Mouse (Mus musculus) MEL (cell line): Measurements from ENCODE around the gene Frem2. TPM values are rescaled to one million over a fixed set of nuclear protein-coding genes. Genes with fewer than 3 reads are reported as not detected.

Experiments used
- DNase-seq: peaks from one replicate; pipeline ENCODE4 v3.0.0; 2011; ENCODE audit warnings: low read depth, low spot score
- H3K27ac ChIP-seq: 2 replicates; pipeline ENCODE4 v1.5.1; 2012; ENCODE audit warnings: low read depth, mild to moderate bottlenecking, control low read depth, low read length, moderate library complexity; ENCODE audit not compliant: control insufficient read depth
- H3K27me3 ChIP-seq, 2 experiments: fragments of 150-350 bp in 1 of 2; sonication (generic) in 1 of 2; 2 replicates each; pipeline ENCODE4 v1.6.1; 2012; ENCODE audit warnings: low read length in 2 of 2, mild to moderate bottlenecking in 2 of 2, improper control_type of control experiment in 1 of 2, moderate library complexity in 1 of 2; ENCODE audit not compliant: insufficient read depth in 2 of 2, control insufficient read depth in 1 of 2
- H3K36me3 ChIP-seq, 2 experiments: 2 replicates each; pipeline ENCODE4 v1.6.1; 2012 to 2014; ENCODE audit warnings: low read length in 2 of 2, improper control_type of control experiment in 1 of 2, inconsistent platforms in 1 of 2, mild to moderate bottlenecking in 1 of 2; ENCODE audit not compliant: insufficient read depth in 2 of 2, control insufficient read depth in 1 of 2
- H3K4me1 ChIP-seq, 2 experiments: fragments of 150-350 bp in 1 of 2; sonication (generic) in 1 of 2; 2 replicates each; pipeline ENCODE4 v1.6.1; 2012; ENCODE audit warnings: low read length in 2 of 2, improper control_type of control experiment in 1 of 2, mild to moderate bottlenecking in 1 of 2; ENCODE audit not compliant: insufficient read depth in 2 of 2, control insufficient read depth in 1 of 2
- H3K4me3 ChIP-seq, 2 experiments: fragments of 150-350 bp in 1 of 2; sonication (generic) in 1 of 2; 2 replicates each; pipeline ENCODE4 v1.5.1; 2012; ENCODE audit warnings: low read depth in 2 of 2, low read length in 2 of 2, mild to moderate bottlenecking in 2 of 2, moderate library complexity in 2 of 2, control low read depth in 1 of 2, improper control_type of control experiment in 1 of 2; ENCODE audit not compliant: control insufficient read depth in 1 of 2, insufficient read depth in 1 of 2
- H3K79me2 ChIP-seq: 2 replicates; pipeline ENCODE4 v1.6.1; 2012; ENCODE audit warnings: mild to moderate bottlenecking, low read length, moderate library complexity; ENCODE audit not compliant: control insufficient read depth, poor library complexity, insufficient read depth
- H3K9ac ChIP-seq: 2 replicates; pipeline ENCODE4 v1.6.1; 2012; ENCODE audit warnings: low read depth, mild to moderate bottlenecking, control low read depth, low read length, moderate library complexity; ENCODE audit not compliant: control insufficient read depth, poor library complexity, severe bottlenecking
- H3K9me3 ChIP-seq: fragments of 150-350 bp; sonication (generic); replicated peaks from 2 replicates; pipeline ENCODE4 v1.6.1; 2012; ENCODE audit warnings: mild to moderate bottlenecking, low read length, improper control_type of control experiment, moderate library complexity; ENCODE audit not compliant: insufficient read depth
- BHLHE40 ChIP-seq: IDR thresholded peaks from 2 replicates; pipeline ENCODE4 v1.6.1; 2012; ENCODE audit warnings: low read depth, mild to moderate bottlenecking, inconsistent platforms, low read length, improper control_type of control experiment, borderline replicate concordance
- CHD2 ChIP-seq: IDR thresholded peaks from 2 replicates; pipeline ENCODE4 v1.6.1; 2011; ENCODE audit warnings: low read length, improper control_type of control experiment
- CTCF ChIP-seq, 3 experiments: IDR thresholded peaks in 2 of 3; conservative IDR thresholded peaks in 1 of 3; 2 replicates each; pipeline ENCODE4 v1.5.1; 2011 to 2012; ENCODE audit warnings: low read length in 3 of 3, low read depth in 2 of 3, mild to moderate bottlenecking in 2 of 3, improper control_type of control experiment in 1 of 3, inconsistent platforms in 1 of 3, mixed read lengths in 1 of 3, moderate library complexity in 1 of 3; ENCODE audit not compliant: control insufficient read depth in 1 of 3, insufficient read depth in 1 of 3, poor library complexity in 1 of 3, severe bottlenecking in 1 of 3
- ELF1 ChIP-seq: IDR thresholded peaks from 2 replicates; pipeline ENCODE4 v1.6.1; 2014; ENCODE audit warnings: low read depth, mild to moderate bottlenecking, inconsistent platforms, low read length, improper control_type of control experiment, moderate library complexity
- ETS1 ChIP-seq: IDR thresholded peaks from 2 replicates; pipeline ENCODE4 v1.6.1; 2012; ENCODE audit warnings: low read depth, mild to moderate bottlenecking, inconsistent platforms, low read length, improper control_type of control experiment, moderate library complexity
- GATA1 ChIP-seq: IDR thresholded peaks from 2 replicates; pipeline ENCODE4 v1.6.1; 2011; ENCODE audit warnings: low read depth, low read length, improper control_type of control experiment
- HCFC1 ChIP-seq: IDR thresholded peaks from 2 replicates; pipeline ENCODE4 v1.6.1; 2012; ENCODE audit warnings: low read depth, mild to moderate bottlenecking, inconsistent platforms, low read length, improper control_type of control experiment, moderate library complexity
- KAT2A ChIP-seq: conservative IDR thresholded peaks from 2 replicates; pipeline ENCODE4 v1.6.1; 2012; ENCODE audit warnings: low read depth, low read length, improper control_type of control experiment, inconsistent platforms
- MAZ ChIP-seq: IDR thresholded peaks from 2 replicates; pipeline ENCODE4 v1.6.1; 2012; ENCODE audit warnings: low read depth, mild to moderate bottlenecking, inconsistent platforms, low read length, improper control_type of control experiment
- MYB ChIP-seq: IDR thresholded peaks from 2 replicates; pipeline ENCODE4 v1.6.1; 2011; ENCODE audit warnings: mild to moderate bottlenecking, low read depth, low read length, improper control_type of control experiment
- MYC ChIP-seq: IDR thresholded peaks from 2 replicates; pipeline ENCODE4 v1.6.1; 2011; ENCODE audit warnings: low read depth, mild to moderate bottlenecking, low read length, improper control_type of control experiment, moderate library complexity
- NRF1 ChIP-seq: IDR thresholded peaks from 2 replicates; pipeline ENCODE4 v1.6.1; 2014; ENCODE audit warnings: low read depth, mild to moderate bottlenecking, inconsistent platforms, low read length, improper control_type of control experiment, moderate library complexity; ENCODE audit not compliant: poor library complexity, insufficient read depth, severe bottlenecking
- POLR2A ChIP-seq, 2 experiments: IDR thresholded peaks; 2 replicates each; pipeline ENCODE4 v1.6.1; 2011 to 2012; ENCODE audit warnings: low read length in 2 of 2, mild to moderate bottlenecking in 2 of 2, control low read depth in 1 of 2, improper control_type of control experiment in 1 of 2, low read depth in 1 of 2, moderate library complexity in 1 of 2; ENCODE audit not compliant: control insufficient read depth in 1 of 2, insufficient read depth in 1 of 2, poor library complexity in 1 of 2
- POLR2AphosphoS2 ChIP-seq: IDR thresholded peaks from 2 replicates; pipeline ENCODE4 v1.6.1; 2011; ENCODE audit warnings: low read length, improper control_type of control experiment
- RAD21 ChIP-seq: IDR thresholded peaks from 2 replicates; pipeline ENCODE4 v1.6.1; 2011; ENCODE audit warnings: mild to moderate bottlenecking, low read depth, low read length, improper control_type of control experiment
- RCOR1 ChIP-seq: IDR thresholded peaks from 2 replicates; pipeline ENCODE4 v1.6.1; 2012; ENCODE audit warnings: low read depth, mild to moderate bottlenecking, inconsistent platforms, low read length, improper control_type of control experiment
- TAL1 ChIP-seq: IDR thresholded peaks from 2 replicates; pipeline ENCODE4 v1.6.1; 2012; ENCODE audit warnings: mild to moderate bottlenecking, inconsistent platforms, low read length, moderate library complexity, mixed read lengths
- TBP ChIP-seq: IDR thresholded peaks from 2 replicates; pipeline ENCODE4 v1.8.0; 2011; ENCODE audit warnings: low read depth, low read length, improper control_type of control experiment
- TCF12 ChIP-seq: IDR thresholded peaks from 2 replicates; pipeline ENCODE4 v1.6.1; 2014; ENCODE audit warnings: low read depth, mild to moderate bottlenecking, inconsistent platforms, low read length, improper control_type of control experiment, moderate library complexity
- UBTF ChIP-seq: IDR thresholded peaks from 2 replicates; pipeline ENCODE4 v1.6.1; 2012; ENCODE audit warnings: low read depth, mild to moderate bottlenecking, inconsistent platforms, low read length, improper control_type of control experiment, moderate library complexity, borderline replicate concordance; ENCODE audit not compliant: insufficient read depth
- USF2 ChIP-seq, 2 experiments: IDR thresholded peaks; 2 replicates each; pipeline ENCODE4 v1.6.1; 2011 to 2012; ENCODE audit warnings: improper control_type of control experiment in 2 of 2, low read length in 2 of 2, borderline replicate concordance in 1 of 2, inconsistent platforms in 1 of 2, low read depth in 1 of 2, mild to moderate bottlenecking in 1 of 2; ENCODE audit not compliant: insufficient read depth in 1 of 2
- ZC3H11A ChIP-seq: IDR thresholded peaks from 2 replicates; pipeline ENCODE4 v1.6.1; 2012; ENCODE audit warnings: low read depth, mild to moderate bottlenecking, inconsistent platforms, low read length, improper control_type of control experiment
- ZMIZ1 ChIP-seq: IDR thresholded peaks from 2 replicates; pipeline ENCODE4 v1.6.1; 2012; ENCODE audit warnings: low read depth, mild to moderate bottlenecking, inconsistent platforms, low read length, improper control_type of control experiment, moderate library complexity
- ZNF384 ChIP-seq: IDR thresholded peaks from 2 replicates; pipeline ENCODE4 v1.6.1; 2012; ENCODE audit warnings: low read depth, mild to moderate bottlenecking, inconsistent platforms, low read length, improper control_type of control experiment
- polyA plus RNA-seq, 2 experiments: library from polyadenylated mRNA; stranded (reverse) in 1 of 2; unstranded in 1 of 2; fragments of >175 nt in 1 of 2; fragments of >200 nt in 1 of 2; gene quantifications; 2 replicates each; pipeline versions ENCODE4 v1.2.1 to v1.2.4; 2012; ENCODE audit warnings: low replicate concordance in 2 of 2, low read depth in 1 of 2; ENCODE audit not compliant: insufficient read length in 2 of 2, insufficient read depth in 1 of 2, missing spikeins in 1 of 2
- total RNA-seq: library from RNA; depleted of rRNA; stranded (reverse); fragments of 300-350 nt; gene quantifications from 2 replicates; pipeline ENCODE4 v1.2.3, GENCODE M21; 2012

The Frem2 gene
- total and polyA plus RNA-seq, 3 experiments: not detected

- Histone ChIP-seq H3K27me3 (no peaks in the 10 kb centered on the region), H3K36me3 (no peaks in the 10 kb centered on the region), H3K9ac (no peak overlapping the region), H3K4me3 (no peak overlapping the region), H3K27ac (no peak overlapping the region), H3K79me2 (no peaks in the 10 kb centered on the region), H3K4me1 (no peaks in the 10 kb centered on the region), H3K9me3 (no peaks in the 10 kb centered on the region)
- no peak for DNase-seq
- no peak for TF ChIP-seq MYB
- TF ChIP-seq CHD2: no peak
- TF ChIP-seq MAZ: no peak
- no peak for TF ChIP-seq ELF1
- TF ChIP-seq HCFC1: no peak
- no peak for TF ChIP-seq RAD21
Observed at GRCm38 (mm10) chr3:53629966-53630365, 27.2 kb downstream of the Frem2 start.

- DNase-seq: no peak
- Histone ChIP-seq H3K79me2 (no peaks in the 10 kb centered on the region), H3K27ac (no peak overlapping the region), H3K27me3 (no peaks in the 10 kb centered on the region), H3K4me3 (no peak overlapping the region), H3K4me1 (no peaks in the 10 kb centered on the region), H3K9ac (no peak overlapping the region), H3K36me3 (no peaks in the 10 kb centered on the region), H3K9me3 (no peaks in the 10 kb centered on the region)
- TF ChIP-seq POLR2AphosphoS2 (no peak), NRF1 (no peak), RCOR1 (no peak), TBP (no peak), CTCF (IDR thresholded peaks at IDR 0.05 in 2 of 3, conservative IDR thresholded peaks at IDR 0.05 in 1 of 3; ENCODE audit: control insufficient read depth in 1 of 3, insufficient read depth in 1 of 3, low read depth in 2 of 3, low read length in 3 of 3, poor library complexity in 1 of 3, severe bottlenecking in 1 of 3) (no peak), KAT2A (no peak), TCF12 (no peak), TAL1 (no peak), ETS1 (no peak), ZNF384 (no peak), USF2 (IDR thresholded peaks at IDR 0.05; ENCODE audit: borderline replicate concordance in 1 of 2, insufficient read depth in 1 of 2, low read depth in 1 of 2, low read length in 2 of 2) (no peak), ZMIZ1 (no peak), BHLHE40 (no peak), HCFC1 (no peak), ZC3H11A (no peak), MYC (no peak), POLR2A (IDR thresholded peaks at IDR 0.05; ENCODE audit: control insufficient read depth in 1 of 2, insufficient read depth in 1 of 2, low read depth in 1 of 2, low read length in 2 of 2, poor library complexity in 1 of 2) (no peak), UBTF (no peak), GATA1 (no peak)
Observed at GRCm38 (mm10) chr3:53623222-53623621, 33.9 kb downstream of the Frem2 start.
